In genomic region chr5:118591826-118592499, GRCm38 (mm10) we compare ENCODE assay signal across 8 mouse cellular contexts. TPM values are rescaled to one million over a fixed set of nuclear protein-coding genes. Genes with fewer than 3 reads are reported as not detected.
DNase-seq lines count a peak whose midpoint lies in the region; ATAC-seq lines count a peak whose summit lies in the region.

No protein-coding gene starts in this region.

- peak; percentile 7; the same call in 1 of the 2 replicates for ATAC-seq in hindbrain, embryonic 15.5 days (ENCODE audit: low FRiP score, low read depth)
- no peak for ATAC-seq in hindbrain, embryonic 12.5 days (ENCODE audit: low FRiP score)
- ATAC-seq in limb, embryonic 12.5 days (ENCODE audit: insufficient number of reproducible peaks, insufficient read depth, low FRiP score, low TSS enrichment, low read depth) = no peak
- ATAC-seq in stomach, embryonic 14.5 days (ENCODE audit: insufficient number of reproducible peaks, insufficient read depth, low FRiP score, low read depth) = peak; percentile 38; the same call in 1 of the 2 replicates

- H3K36me3 ChIP-seq in hindbrain, embryonic 15.5 days = no peaks in the 10 kb centered on the region
- no peaks in the 10 kb centered on the region for H3K36me3 ChIP-seq in hindbrain, embryonic 12.5 days
- H3K36me3 ChIP-seq in limb, embryonic 12.5 days = 0 out of 2 replicates have a peak, but pooled peaks cover 7% of the 10 kb centered on the region
- no peaks in the 10 kb centered on the region for H3K36me3 ChIP-seq in stomach, embryonic 14.5 days (ENCODE audit: control insufficient read depth, insufficient read depth, low read length)

- no peak overlapping the region for H3K9ac ChIP-seq in hindbrain, embryonic 15.5 days
- no peak overlapping the region for H3K9ac ChIP-seq in hindbrain, embryonic 12.5 days
- H3K9ac ChIP-seq in limb, embryonic 12.5 days (replicated peaks) = 0 out of 2 replicates have a peak overlapping the region, but pooled peaks have one; percentile 40
- no peak overlapping the region for H3K9ac ChIP-seq in stomach, embryonic 14.5 days (replicated peaks; ENCODE audit: low read depth, low read length)

- H3K27me3 ChIP-seq in hindbrain, embryonic 15.5 days = no peaks in the 10 kb centered on the region
- H3K27me3 ChIP-seq in hindbrain, embryonic 12.5 days = no peaks in the 10 kb centered on the region
- no peaks in the 10 kb centered on the region for H3K27me3 ChIP-seq in limb, embryonic 12.5 days
- no peaks in the 10 kb centered on the region for H3K27me3 ChIP-seq in stomach, embryonic 14.5 days (ENCODE audit: control insufficient read depth, insufficient read depth, low read length)

- peak; percentile 39 for DNase-seq in ZHBTc4 (ENCODE audit: low read depth, low spot score)
- no peak for DNase-seq in layer of hippocampus, adult 9-10 months (ENCODE audit: low spot score)
- DNase-seq in left cerebral cortex, adult 18-20 months (ENCODE audit: low spot score in 2 of 2) = no peak
- no peak for DNase-seq in right cerebral cortex, postnatal 14 days

- WGBS in hindbrain, embryonic 15.5 days = 34% methylated on average over 11 of the region's 11 CpGs
- 47% methylated on average over 11 of the region's 11 CpGs for WGBS in hindbrain, embryonic 12.5 days
- WGBS in limb, embryonic 12.5 days = 28% methylated on average over 11 of the region's 11 CpGs
- 19% methylated on average over 11 of the region's 11 CpGs for WGBS in stomach, embryonic 14.5 days

- H3K9me3 ChIP-seq in hindbrain, embryonic 15.5 days = no peaks in the 10 kb centered on the region
- H3K9me3 ChIP-seq in hindbrain, embryonic 12.5 days (replicated peaks) = no peaks in the 10 kb centered on the region
- no peaks in the 10 kb centered on the region for H3K9me3 ChIP-seq in limb, embryonic 12.5 days
- H3K9me3 ChIP-seq in stomach, embryonic 14.5 days (ENCODE audit: control insufficient read depth, low read depth, low read length) = no peaks in the 10 kb centered on the region

- H3K4me2 ChIP-seq in hindbrain, embryonic 15.5 days = peak overlapping the region; percentile 2; the same call in 1 of the 2 replicates
- no peak overlapping the region; the same call in 1 of the 2 replicates for H3K4me2 ChIP-seq in hindbrain, embryonic 12.5 days (replicated peaks)
- H3K4me2 ChIP-seq in limb, embryonic 12.5 days = peak overlapping the region; percentile 31
- H3K4me2 ChIP-seq in stomach, embryonic 14.5 days (replicated peaks; ENCODE audit: low read depth, low read length) = peak overlapping the region; percentile 22

- peaks cover 53% of the 10 kb centered on the region for H3K4me1 ChIP-seq in hindbrain, embryonic 15.5 days (replicated peaks)
- peaks cover 43% of the 10 kb centered on the region for H3K4me1 ChIP-seq in hindbrain, embryonic 12.5 days
- H3K4me1 ChIP-seq in limb, embryonic 12.5 days (replicated peaks) = peaks cover 65% of the 10 kb centered on the region
- H3K4me1 ChIP-seq in stomach, embryonic 14.5 days (ENCODE audit: control insufficient read depth, insufficient read depth, low read length) = peaks cover 41% of the 10 kb centered on the region

- H3K27ac ChIP-seq in hindbrain, embryonic 15.5 days (replicated peaks) = 0 out of 2 replicates have a peak overlapping the region, but pooled peaks have one; percentile 9
- H3K27ac ChIP-seq in hindbrain, embryonic 12.5 days = no peak overlapping the region; the same call in 1 of the 2 replicates
- peak overlapping the region; percentile 67 for H3K27ac ChIP-seq in limb, embryonic 12.5 days
- H3K27ac ChIP-seq in stomach, embryonic 14.5 days (ENCODE audit: low read length) = peak overlapping the region; percentile 36; the same call in 1 of the 2 replicates

- no peak overlapping the region for H3K4me3 ChIP-seq in hindbrain, embryonic 15.5 days
- no peak overlapping the region for H3K4me3 ChIP-seq in hindbrain, embryonic 12.5 days
- H3K4me3 ChIP-seq in limb, embryonic 12.5 days (replicated peaks) = no peak overlapping the region
- H3K4me3 ChIP-seq in stomach, embryonic 14.5 days (ENCODE audit: low read depth, low read length) = no peak overlapping the region

RNA-seq across cellular contexts. Expression of gene Med13l, which starts 31.5 kb away (rescaled TPM):
- polyA plus RNA-seq in hindbrain, embryonic 15.5 days (2015; fragmentation: Nextera tagmentation; extraction: Ambion mirVana) = 13.7 and 14.7 TPM in 2 replicates
- polyA plus RNA-seq in hindbrain, embryonic 12.5 days (2016; fragmentation: Nextera tagmentation; extraction: Ambion mirVana) = 18.1 and 18.7 TPM in 2 replicates
- polyA plus RNA-seq in limb, embryonic 12.5 days (2016; fragmentation: Nextera tagmentation; extraction: Ambion mirVana) = 17.0 and 17.1 TPM in 2 replicates
- 16.2 and 17.2 TPM in 2 replicates for polyA plus RNA-seq in stomach, embryonic 14.5 days (2014; fragmentation: Nextera tagmentation; extraction: Ambion mirVana)
- 100 to 1,000 TPM; 108 to 109 TPM for total RNA-seq in left cerebral cortex, adult 18-20 months (2021)

Comparison
In these comparisons a context has a peak if more than half of its experiments do, and no peak if none do; other contexts are left out.
1. ATAC-seq: peak in hindbrain, embryonic 15.5 days (single experiment) and stomach, embryonic 14.5 days (single experiment); none in hindbrain, embryonic 12.5 days (single experiment) and limb, embryonic 12.5 days (single experiment).